7 mouse cellular contexts compared by ENCODE assay signal in genomic region chr9:78527301-78527761, GRCm38 (mm10). TPM values are rescaled to one million over a fixed set of nuclear protein-coding genes. Genes with fewer than 3 reads are reported as not detected.
A peak's percentile ranks its signal among the peaks of the same experiment; 100 is the strongest.
DNase-seq lines count a peak whose midpoint lies in the region; ATAC-seq lines count a peak whose summit lies in the region.

No protein-coding gene starts in this region.

- H3K4me2 ChIP-seq in intestine, embryonic 14.5 days (ENCODE audit: low read length): peak overlapping the region; percentile 92
- peak overlapping the region; percentile 92 for H3K4me2 ChIP-seq in midbrain, embryonic 12.5 days (replicated peaks)

- H3K27me3 ChIP-seq in intestine, embryonic 14.5 days (replicated peaks; ENCODE audit: control insufficient read depth, insufficient read depth, low read length): no peaks in the 10 kb centered on the region
- H3K27me3 ChIP-seq in limb, embryonic 10.5 days (ENCODE audit: low read depth, poor library complexity, severe bottlenecking): no peaks in the 10 kb centered on the region
- H3K27me3 ChIP-seq in midbrain, embryonic 12.5 days: no peaks in the 10 kb centered on the region

- peak overlapping the region; percentile 41 for H3K4me3 ChIP-seq in intestine, embryonic 14.5 days (ENCODE audit: low read depth, low read length)
- H3K4me3 ChIP-seq in limb, embryonic 10.5 days: peak overlapping the region; percentile 63
- H3K4me3 ChIP-seq in midbrain, embryonic 12.5 days: peak overlapping the region; percentile 50

- H3K27ac ChIP-seq in intestine, embryonic 14.5 days (ENCODE audit: low read depth): peak overlapping the region; percentile 95
- H3K27ac ChIP-seq in limb, embryonic 10.5 days: peak overlapping the region; percentile 87
- peak overlapping the region; percentile 75 for H3K27ac ChIP-seq in midbrain, embryonic 12.5 days (replicated peaks)

- H3K9ac ChIP-seq in intestine, embryonic 14.5 days (ENCODE audit: low read length): peak overlapping the region; percentile 69
- peak overlapping the region; percentile 67 for H3K9ac ChIP-seq in midbrain, embryonic 12.5 days (replicated peaks)

- no peaks in the 10 kb centered on the region for H3K9me3 ChIP-seq in intestine, embryonic 14.5 days (ENCODE audit: control insufficient read depth, low read length)
- no peaks in the 10 kb centered on the region for H3K9me3 ChIP-seq in limb, embryonic 10.5 days (replicated peaks)
- no peaks in the 10 kb centered on the region for H3K9me3 ChIP-seq in midbrain, embryonic 12.5 days

- no peaks in the 10 kb centered on the region for H3K36me3 ChIP-seq in intestine, embryonic 14.5 days (ENCODE audit: control insufficient read depth, insufficient read depth, low read length)
- peaks cover 37% of the 10 kb centered on the region for H3K36me3 ChIP-seq in limb, embryonic 10.5 days
- H3K36me3 ChIP-seq in midbrain, embryonic 12.5 days: peaks cover 16% of the 10 kb centered on the region

- peak; percentile 83 for ATAC-seq in intestine, embryonic 14.5 days (replicated peaks; ENCODE audit: low FRiP score, low TSS enrichment, low read depth)
- ATAC-seq in midbrain, embryonic 12.5 days (ENCODE audit: low FRiP score, low read depth): peak; percentile 81

- under 1% methylated on average over 24 of the region's 24 CpGs for WGBS in intestine, embryonic 14.5 days
- under 1% methylated on average over 24 of the region's 24 CpGs for WGBS in limb, embryonic 10.5 days
- WGBS in midbrain, embryonic 12.5 days: 0% methylated on average over 24 of the region's 24 CpGs

- intact Hi-C loops in gastrocnemius, postnatal 14 days (cut with DNase I; ENCODE audit: low total_unique reads): loop anchor here (10.0 kb wide), 1 partner anchor 53 kb away; no protein-coding TSS in a partner anchor

- H3K4me1 ChIP-seq in intestine, embryonic 14.5 days (replicated peaks; ENCODE audit: control insufficient read depth, insufficient read depth, low read length): peaks cover 7% of the 10 kb centered on the region
- peaks cover 20% of the 10 kb centered on the region for H3K4me1 ChIP-seq in limb, embryonic 10.5 days
- peaks cover 10% of the 10 kb centered on the region for H3K4me1 ChIP-seq in midbrain, embryonic 12.5 days

- peak; percentile 90 to 96 for DNase-seq in adrenal gland, adult (ENCODE audit: inconsistent age in 2 of 2, low spot score in 1 of 2)
- peak; percentile 89 for DNase-seq in embryo, embryonic 10 days (ENCODE audit: low spot score)
- peak; percentile 84 for DNase-seq in gastrocnemius, postnatal 14 days
- DNase-seq in intestine, embryonic 14.5 days (ENCODE audit: low spot score): peak; percentile 88
- peak; percentile 87 for DNase-seq in limb, embryonic 10.5 days (ENCODE audit: low spot score)
- peak; percentile 73 for DNase-seq in skeletal muscle tissue, adult 2 months (ENCODE audit: low read depth, low spot score)

RNA-seq across cellular contexts. Expression of gene Eef1a1, which starts 38.4 kb away (rescaled TPM):
- 1,000 to 10,000 TPM; 1,398 to 1,669 TPM for total RNA-seq in gastrocnemius, postnatal 14 days (2021)
- polyA plus RNA-seq in intestine, embryonic 14.5 days (2014; fragmentation: Nextera tagmentation; extraction: Ambion mirVana): 5,695 and 6,055 TPM in 2 replicates
- 3,854 and 3,970 TPM in 2 replicates for polyA plus RNA-seq in limb, embryonic 10.5 days (2016; fragmentation: Nextera tagmentation; extraction: Ambion mirVana)
- 3,350 and 3,406 TPM in 2 replicates for polyA plus RNA-seq in midbrain, embryonic 12.5 days (2016; fragmentation: Nextera tagmentation; extraction: Ambion mirVana)

Comparison
In these comparisons a context has a peak if more than half of its experiments do, and no peak if none do; other contexts are left out.
1. Peak in every context shown above with its lines: DNase-seq, ATAC-seq, H3K4me3 ChIP-seq and H3K27ac ChIP-seq.